Mouse (Mus musculus) sigmoid colon, adult 10 weeks (tissue): ENCODE data around the gene Sytl2. TPM values are rescaled to one million over a fixed set of nuclear protein-coding genes. Genes with fewer than 3 reads are reported as not detected.

ENCODE experiments used
- polyA plus RNA-seq: library from polyadenylated mRNA; stranded (reverse); fragments of 350-450 nt; fragmentation: Illumina TruSeq; extraction: RNeasy Lipid Tissue Mini Kit (QIAGEN cat#74804); gene quantifications from one replicate; pipeline ENCODE4 v1.2.3, GENCODE M21; 2014; ENCODE audit warnings: low read depth, low replicate concordance

Gene Sytl2
- polyA plus RNA-seq = 156 TPM

GRCm38 (mm10) chr7:90301942-90302646 lies at the start of gene Sytl2:
Gene Sytl2 (plus strand): TSS chr7:90302252.

DNA sequence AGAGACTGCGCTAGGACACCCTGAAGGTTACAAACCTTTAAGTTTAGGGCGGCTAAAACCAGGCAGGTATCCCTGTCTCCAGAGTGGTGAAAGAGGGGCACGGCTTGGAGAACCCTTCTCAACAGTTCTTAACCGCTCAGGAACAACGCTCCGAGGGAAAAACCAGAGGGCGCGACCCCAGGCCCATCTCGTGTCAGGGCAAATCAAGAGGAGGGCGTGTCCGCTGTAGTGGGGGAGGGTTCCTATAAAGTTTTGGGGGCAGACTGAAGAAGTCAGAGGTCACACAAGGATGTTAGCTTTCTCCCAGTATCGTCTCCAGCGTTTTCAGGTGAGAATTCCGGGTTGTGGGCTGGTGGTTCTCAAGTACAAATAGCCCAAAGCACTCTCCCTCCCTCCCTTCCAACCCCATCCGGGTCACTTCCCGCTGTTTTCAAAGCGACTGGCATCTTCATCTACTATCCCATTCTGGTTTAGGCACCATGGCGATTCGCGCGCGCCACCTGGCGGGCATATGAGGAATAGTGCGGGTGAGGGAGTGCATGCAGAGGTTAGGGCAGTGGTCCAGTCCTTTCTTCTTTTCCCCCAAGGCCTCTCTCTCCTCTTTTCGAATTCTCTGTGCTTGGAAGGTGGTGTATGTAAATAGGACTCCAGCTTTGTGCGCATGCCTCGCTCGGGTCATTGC lies 36.6 kb upstream of the Sytl2 start, which contains the start of gene Ccdc83:
Gene Ccdc83, minus strand, starts transcription at position 489 of the 682 bp plus-strand sequence.

GRCm38 (mm10) chr7:90426020-90427001 lies 124.3 kb downstream of the Sytl2 start, which contains the start of gene Ccdc89:
Gene Ccdc89 (plus strand): TSS chr7:90426577.

GRCm38 (mm10) chr7:90442518-90443080 lies 140.5 kb downstream of the Sytl2 start, which contains the start of gene Crebzf:
Gene Crebzf (plus strand): TSS chr7:90442729.

GRCm38 (mm10) chr7:90456845-90457468 lies 154.9 kb downstream of the Sytl2 start, which contains the start of gene Tmem126a:
Gene Tmem126a (minus strand): TSS chr7:90457229.

Other genes starting within 250 kb of the Sytl2 start
- 758 TPM for gene Picalm, start 172.0 kb upstream of the Sytl2 start, polyA plus RNA-seq
- gene Ccdc83, start 36.5 kb upstream of the Sytl2 start, polyA plus RNA-seq = not detected
- gene Ccdc89, start 124.3 kb downstream of the Sytl2 start, polyA plus RNA-seq = 1.4 TPM
- 232 TPM for gene Crebzf, start 140.5 kb downstream of the Sytl2 start, polyA plus RNA-seq
- gene Tmem126a, start 155.0 kb downstream of the Sytl2 start, polyA plus RNA-seq = 150 TPM
- gene Tmem126b, start 173.7 kb downstream of the Sytl2 start, polyA plus RNA-seq = 52.8 TPM
- gene Dlg2, start 174.4 kb downstream of the Sytl2 start, polyA plus RNA-seq = 6.9 TPM